In the genomic region with DNA sequence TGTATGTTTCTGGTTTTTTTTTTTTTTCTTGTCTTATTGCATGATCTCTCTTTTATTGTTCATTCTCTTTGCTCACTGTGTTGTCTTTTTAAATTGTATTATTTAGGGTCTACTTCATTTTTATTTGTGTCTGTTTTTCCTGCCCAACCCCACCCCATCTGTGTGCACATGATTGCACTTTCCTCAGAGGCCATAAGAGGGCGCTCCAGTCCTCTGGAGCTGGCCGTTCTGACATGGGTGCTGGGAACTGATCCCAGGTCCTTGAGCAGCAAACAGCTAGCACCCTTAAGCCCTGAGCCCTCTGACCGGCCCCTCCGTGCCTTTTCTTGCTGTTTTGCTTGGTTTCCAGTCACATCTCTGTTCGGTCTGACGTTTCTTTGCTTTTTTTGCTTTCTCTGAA, we compare ENCODE assay signal across 15 mouse cellular contexts. TPM values are rescaled to one million over a fixed set of nuclear protein-coding genes. Genes with fewer than 3 reads are reported as not detected.
DNase-seq lines count a peak whose midpoint lies in the region; ATAC-seq and TF ChIP-seq lines count a peak whose summit lies in the region.
"Had no signal": no experiment of that assay in that cellular context is flagged by ENCODE, and none has a peak within 500 bp of the region (broad histone marks: within the 10 kb centered on the region; RNA-seq: fewer than 3 reads in every experiment).

No protein-coding gene starts in this region.

- peak overlapping the region; percentile 96; the same call in 1 of the 2 replicates for H3K4me2 ChIP-seq in heart, embryonic 13.5 days
- 0 out of 2 replicates have a peak overlapping the region, but pooled peaks have one; percentile 9 for H3K4me2 ChIP-seq in liver, postnatal 0 days (ENCODE audit: low read depth, low read length)

- TF ChIP-seq EP300 in liver, postnatal 0 days (IDR thresholded peaks at IDR 0.05; ENCODE audit: low read depth): no peak

- H3K4me1 ChIP-seq in heart, embryonic 13.5 days: peaks cover 35% of the 10 kb centered on the region
- H3K4me1 ChIP-seq in liver, postnatal 0 days (ENCODE audit: insufficient read depth): peaks cover 34% of the 10 kb centered on the region
- H3K4me1 ChIP-seq in small intestine, adult 2 months (ENCODE audit: control insufficient read depth, insufficient read depth, insufficient read length, low read length): peaks cover 14% of the 10 kb centered on the region

- no peaks in the 10 kb centered on the region for H3K27me3 ChIP-seq in heart, embryonic 13.5 days (replicated peaks)
- H3K27me3 ChIP-seq in liver, postnatal 0 days (ENCODE audit: insufficient read depth, low read length): peaks cover 14% of the 10 kb centered on the region
- H3K27me3 ChIP-seq in small intestine, adult 2 months (ENCODE audit: control insufficient read depth, insufficient read depth, low read length): no peaks in the 10 kb centered on the region
- H3K27me3 ChIP-seq: heart, embryonic 15.5 days; lung, embryonic 15.5 days had no signal

- peaks cover 53% of the 10 kb centered on the region for H3K36me3 ChIP-seq in heart, embryonic 13.5 days
- H3K36me3 ChIP-seq in liver, postnatal 0 days (replicated peaks; ENCODE audit: insufficient read depth, low read length): peaks cover 12% of the 10 kb centered on the region
- peaks cover 8% of the 10 kb centered on the region; the same call in 1 of the 2 replicates for H3K36me3 ChIP-seq in small intestine, adult 2 months (ENCODE audit: control insufficient read depth, insufficient read depth, low read length)

- H3K9ac ChIP-seq in heart, embryonic 13.5 days: no peak overlapping the region
- H3K9ac ChIP-seq in liver, postnatal 0 days (replicated peaks): no peak overlapping the region
- H3K9ac ChIP-seq: heart, embryonic 15.5 days; lung, embryonic 15.5 days had no signal

- no peak overlapping the region for H3K4me3 ChIP-seq in heart, embryonic 13.5 days
- no peak overlapping the region for H3K4me3 ChIP-seq in liver, postnatal 0 days (ENCODE audit: low read depth, low read length)
- no peak overlapping the region for H3K4me3 ChIP-seq in small intestine, adult 2 months (ENCODE audit: low read depth, low read length)

- TF ChIP-seq POLR2A in small intestine, adult 2 months (IDR thresholded peaks at IDR 0.05; ENCODE audit: low read depth, low read length): no peak

- peak; percentile 47 for TF ChIP-seq CTCF in liver, postnatal 0 days (IDR thresholded peaks at IDR 0.05; ENCODE audit: low read depth)
- TF ChIP-seq CTCF in small intestine, adult 2 months (IDR thresholded peaks at IDR 0.05; ENCODE audit: extremely low read depth, insufficient read length, insufficient replicate concordance, low read depth, low read length): 0 out of 2 replicates have a peak, but pooled peaks have one; percentile 30

- H3K27ac ChIP-seq in heart, embryonic 13.5 days (replicated peaks): no peak overlapping the region
- no peak overlapping the region for H3K27ac ChIP-seq in liver, postnatal 0 days (ENCODE audit: low read depth)
- H3K27ac ChIP-seq in small intestine, adult 2 months (ENCODE audit: insufficient read depth, low read depth, low read length): no peak overlapping the region

- ATAC-seq in heart, embryonic 13.5 days (ENCODE audit: extremely low read depth, insufficient number of reproducible peaks, low FRiP score, low TSS enrichment): no peak
- no peak for ATAC-seq in liver, postnatal 0 days
- ATAC-seq in megakaryocyte progenitor cell, adult 5-6 weeks (replicated peaks; ENCODE audit: poor library complexity): no peak

- intact Hi-C loops in heart, postnatal 10 days (cut with DNase I): no loop called here

- WGBS in heart, embryonic 13.5 days: 83% methylated on average over 6 of the region's 6 CpGs
- WGBS in liver, postnatal 0 days (ENCODE audit: insufficient replicate concordance): 88% methylated on average over 6 of the region's 6 CpGs
- 91% methylated on average over 6 of the region's 6 CpGs for WGBS in small intestine, adult 2 months

- DNase-seq in heart, postnatal 10 days: no peak
- DNase-seq in liver, postnatal 0 days: no peak
- no peak for DNase-seq in liver
- peak; percentile 48 for DNase-seq in NIH3T3 (ENCODE audit: low read depth)
- DNase-seq in ovary, adult 18-20 months (ENCODE audit: low spot score): no peak
- DNase-seq: gastrocnemius, postnatal 10 days; midbrain, embryonic 14.5 days; right cerebral cortex, postnatal 4 days had no signal

- H3K9me3 ChIP-seq in heart, embryonic 13.5 days: no peaks in the 10 kb centered on the region
- H3K9me3 ChIP-seq in liver, postnatal 0 days (ENCODE audit: low read length): no peaks in the 10 kb centered on the region
- H3K9me3 ChIP-seq: heart, embryonic 15.5 days; lung, embryonic 15.5 days had no signal

RNA-seq across cellular contexts. Expression of a gene that starts 3.2 kb away (rescaled TPM):
- polyA plus RNA-seq in heart, embryonic 13.5 days (2015; fragmentation: Nextera tagmentation; extraction: Ambion mirVana): 264 and 271 TPM in 2 replicates
- 10 to 100 TPM; 60.3 to 65.6 TPM for total RNA-seq in heart, postnatal 10 days (2021)
- polyA plus RNA-seq in liver, postnatal 0 days (2015; fragmentation: Nextera tagmentation; extraction: Ambion mirVana): 40.7 and 42.8 TPM in 2 replicates
- polyA plus RNA-seq in small intestine, adult 2 months (2012; rRNA removed): 49.9 and 72.8 TPM in 2 replicates
- 50.5 and 52.8 TPM in 2 replicates for total RNA-seq in megakaryocyte progenitor cell, adult 5-6 weeks (2015)
- total RNA-seq in megakaryocyte progenitor cell, adult 5-6 weeks (2017): 73.3 and 84.1 TPM in 2 replicates

RNA-seq across cellular contexts. Expression of a gene that starts 4.7 kb away (rescaled TPM):
- 2.2 and 2.6 TPM in 2 replicates for polyA plus RNA-seq in heart, embryonic 13.5 days (2015; fragmentation: Nextera tagmentation; extraction: Ambion mirVana)
- total RNA-seq in heart, postnatal 10 days (2021): 1 to 10 TPM; 7.8 to 8.2 TPM
- polyA plus RNA-seq in liver, postnatal 0 days (2015; fragmentation: Nextera tagmentation; extraction: Ambion mirVana): 2.5 and 3.1 TPM in 2 replicates
- 18.1 and 33.4 TPM in 2 replicates for polyA plus RNA-seq in small intestine, adult 2 months (2012; rRNA removed)
- 15.4 and 15.8 TPM in 2 replicates for total RNA-seq in megakaryocyte progenitor cell, adult 5-6 weeks (2015)
- total RNA-seq in megakaryocyte progenitor cell, adult 5-6 weeks (2017): 17.0 and 17.5 TPM in 2 replicates

RNA-seq across cellular contexts. Expression of a gene that starts 7.4 kb away (rescaled TPM):
- polyA plus RNA-seq in heart, embryonic 13.5 days (2015; fragmentation: Nextera tagmentation; extraction: Ambion mirVana): 10.6 and 12.8 TPM in 2 replicates
- total RNA-seq in heart, postnatal 10 days (2021): 100 to 1,000 TPM; 126 to 132 TPM
- 13.2 and 14.5 TPM in 2 replicates for polyA plus RNA-seq in liver, postnatal 0 days (2015; fragmentation: Nextera tagmentation; extraction: Ambion mirVana)
- polyA plus RNA-seq in small intestine, adult 2 months (2012; rRNA removed): 225 and 441 TPM in 2 replicates
- 38.9 and 44.2 TPM in 2 replicates for total RNA-seq in megakaryocyte progenitor cell, adult 5-6 weeks (2015)
- total RNA-seq in megakaryocyte progenitor cell, adult 5-6 weeks (2017): 44.6 and 54.8 TPM in 2 replicates

RNA-seq across cellular contexts. Expression of a gene that starts 21.0 kb away (rescaled TPM):
- polyA plus RNA-seq in heart, embryonic 13.5 days (2015; fragmentation: Nextera tagmentation; extraction: Ambion mirVana): 0.09 and 0.11 TPM in 2 replicates
- total RNA-seq in heart, postnatal 10 days (2021): not detected
- 0.05 TPM in 1 of 2 replicates, not detected in the other for polyA plus RNA-seq in liver, postnatal 0 days (2015; fragmentation: Nextera tagmentation; extraction: Ambion mirVana)
- not detected in 2 replicates for polyA plus RNA-seq in small intestine, adult 2 months (2012; rRNA removed)
- not detected in 2 replicates for total RNA-seq in megakaryocyte progenitor cell, adult 5-6 weeks (2015)
- not detected in 2 replicates for total RNA-seq in megakaryocyte progenitor cell, adult 5-6 weeks (2017)
- total RNA-seq: common myeloid progenitor, adult 5-6 weeks; neutrophil, adult 5-6 weeks had no signal

RNA-seq across cellular contexts. Expression of a gene that starts 24.9 kb away (rescaled TPM):
- 5.5 and 6.5 TPM in 2 replicates for polyA plus RNA-seq in heart, embryonic 13.5 days (2015; fragmentation: Nextera tagmentation; extraction: Ambion mirVana)
- total RNA-seq in heart, postnatal 10 days (2021): 1 to 10 TPM; 5.0 to 6.1 TPM
- 12.1 and 14.2 TPM in 2 replicates for polyA plus RNA-seq in liver, postnatal 0 days (2015; fragmentation: Nextera tagmentation; extraction: Ambion mirVana)
- 23.2 and 36.8 TPM in 2 replicates for polyA plus RNA-seq in small intestine, adult 2 months (2012; rRNA removed)
- 64.1 and 69.0 TPM in 2 replicates for total RNA-seq in megakaryocyte progenitor cell, adult 5-6 weeks (2015)
- 112 and 121 TPM in 2 replicates for total RNA-seq in megakaryocyte progenitor cell, adult 5-6 weeks (2017)

Comparison
In these comparisons a context has a peak if more than half of its experiments do, and no peak if none do; other contexts are left out.
1. RNA of a gene that starts 7.4 kb away (polyA plus RNA-seq): 225 to 441 TPM in small intestine, adult 2 months; 13.2 to 14.5 TPM in liver, postnatal 0 days and 10.6 to 12.8 TPM in heart, embryonic 13.5 days; every median in the first group is over 10 times any median in the second.